Mouse (Mus musculus): ENCODE measurements around the gene Tor2a. TPM values are rescaled to one million over a fixed set of nuclear protein-coding genes. Genes with fewer than 3 reads are reported as not detected.

The Tor2a gene
- polyA plus RNA-seq (2012; ENCODE audit: low replicate concordance), result 43.2 and 120 TPM in 2 replicates

DNA sequence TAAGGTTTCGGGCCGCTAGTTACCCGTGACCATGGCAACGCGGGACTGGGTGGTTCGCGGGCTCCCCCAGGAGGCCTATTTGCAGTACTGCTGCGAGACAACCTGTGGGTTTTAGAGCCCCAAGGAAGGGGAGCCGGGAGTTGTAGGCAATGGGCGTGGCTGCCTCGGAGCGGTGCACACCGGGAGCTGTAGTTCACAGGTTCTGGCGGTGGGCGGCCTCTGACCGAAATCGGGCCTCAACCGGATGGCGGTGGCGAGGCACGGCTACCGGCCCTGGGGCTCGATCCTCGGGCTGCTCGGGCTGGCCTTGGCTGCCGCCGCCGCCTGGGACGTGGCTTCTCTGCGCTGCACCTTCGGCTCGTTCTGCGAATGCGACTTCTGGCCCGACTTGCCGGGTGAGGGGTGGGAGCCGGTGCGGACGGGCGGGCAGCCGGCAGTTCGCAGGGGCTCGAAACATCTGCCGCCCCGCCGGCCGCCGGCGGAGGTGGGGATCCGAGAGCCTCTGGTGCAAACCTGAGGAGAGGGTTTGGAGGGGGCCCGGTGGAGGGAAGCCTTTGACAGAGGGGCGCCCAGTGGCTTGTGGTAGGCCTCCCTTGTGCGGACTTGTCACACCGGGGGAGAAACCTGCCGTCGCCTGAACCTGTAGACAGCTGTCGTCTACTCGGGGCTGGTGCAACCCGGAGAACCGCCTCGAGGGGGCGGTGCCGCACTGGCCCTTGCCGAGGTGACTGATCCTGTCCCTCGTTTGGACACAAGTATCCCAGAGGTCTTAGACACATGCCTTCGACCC is at the start of gene Tor2a:
Gene Tor2a (plus strand): TSS at position 179 of the 790 bp plus-strand sequence.

GRCm38 (mm10) chr2:32712934-32713817 is 43.9 kb upstream of the Tor2a start, which contains the start of gene Cdk9:
Gene Cdk9 (minus strand): TSS chr2:32713076.

GRCm38 (mm10) chr2:32720681-32721229 is 36.3 kb upstream of the Tor2a start, which contains the start of gene Sh2d3c:
Gene Sh2d3c (plus strand): TSS chr2:32721055.

GRCm38 (mm10) chr2:32740916-32741272 is 16.1 kb upstream of the Tor2a start, which contains the start of gene 6330409D20Rik:
Gene 6330409D20Rik (minus strand): TSS chr2:32741016.

GRCm38 (mm10) chr2:32775359-32776074 is 18.5 kb downstream of the Tor2a start, which contains the start of the genes Ttc16 and Ptrh1:
Gene Ttc16 (minus strand): TSS chr2:32775633.
Gene Ptrh1 (plus strand): TSS chr2:32775786.

DNA sequence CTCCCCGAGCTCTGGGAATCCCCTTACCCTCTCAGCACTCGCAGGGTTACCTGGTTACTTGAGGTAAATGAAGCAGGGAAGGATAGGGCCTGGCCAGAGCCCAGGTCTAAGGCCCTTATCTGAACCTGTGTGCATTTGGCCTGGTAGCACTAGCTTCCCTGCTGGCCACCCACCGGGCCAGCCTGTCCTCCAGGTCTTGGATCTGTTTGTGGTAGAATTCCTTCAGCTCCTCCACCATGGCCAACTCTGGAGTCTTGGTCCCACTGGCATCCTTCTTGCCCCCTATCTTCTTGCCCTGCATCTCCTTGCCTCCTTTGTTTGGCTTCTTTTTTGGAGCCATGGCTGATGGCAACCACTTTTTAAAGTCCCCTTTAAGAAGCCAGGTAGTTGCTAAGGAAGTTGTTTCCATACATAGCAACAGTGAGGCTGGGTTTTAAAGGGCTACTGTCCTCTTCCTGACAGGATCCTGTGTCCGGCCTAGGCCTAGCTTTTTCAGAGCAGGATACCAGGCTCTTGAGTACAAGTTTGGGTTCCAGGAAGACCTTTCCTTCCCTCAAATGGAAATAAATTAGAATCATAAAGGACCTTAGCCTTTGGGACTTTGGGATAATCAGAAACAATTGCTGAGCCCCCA is 27.1 kb downstream of the Tor2a start, which contains the start of gene Cfap157:
Gene Cfap157 (minus strand): TSS at position 381 of the 634 bp plus-strand sequence.

Other genes with a start within 250 kb of the Tor2a start
- 23.3 and 36.8 TPM in 2 replicates for gene Fam102a, start 221.9 kb upstream of the Tor2a start, polyA plus RNA-seq (2012; ENCODE audit: low replicate concordance)
- gene Dpm2, start 186.4 kb upstream of the Tor2a start, polyA plus RNA-seq (2012; ENCODE audit: low replicate concordance), result 5.0 and 7.4 TPM in 2 replicates
- gene Pip5kl1, start 182.4 kb upstream of the Tor2a start, polyA plus RNA-seq (2012; ENCODE audit: low replicate concordance), result 0.31 and 1.0 TPM in 2 replicates
- gene 9430097D07Rik, start 181.6 kb upstream of the Tor2a start, polyA plus RNA-seq (2012; ENCODE audit: low replicate concordance), result not detected in 2 replicates
- 41.1 and 44.9 TPM in 2 replicates for gene St6galnac4, start 170.1 kb upstream of the Tor2a start, polyA plus RNA-seq (2012; ENCODE audit: low replicate concordance)
- gene St6galnac6, start 157.5 kb upstream of the Tor2a start, polyA plus RNA-seq (2012; ENCODE audit: low replicate concordance), result 39.1 and 52.2 TPM in 2 replicates
- 1.6 and 2.2 TPM in 2 replicates for gene Ak1, start 135.5 kb upstream of the Tor2a start, polyA plus RNA-seq (2012; ENCODE audit: low replicate concordance)
- gene Eng, start 110.6 kb upstream of the Tor2a start, polyA plus RNA-seq (2012; ENCODE audit: low replicate concordance), result 89.9 and 110 TPM in 2 replicates
- 258 and 389 TPM in 2 replicates for gene Fpgs, start 53.1 kb upstream of the Tor2a start, polyA plus RNA-seq (2012; ENCODE audit: low replicate concordance)
- gene Cdk9, start 44.2 kb upstream of the Tor2a start, polyA plus RNA-seq (2012; ENCODE audit: low replicate concordance), result 38.8 and 118 TPM in 2 replicates
- 29.1 and 30.6 TPM in 2 replicates for gene Sh2d3c, start 36.2 kb upstream of the Tor2a start, polyA plus RNA-seq (2012; ENCODE audit: low replicate concordance)
- not detected in 2 replicates for gene 6330409D20Rik, start 16.2 kb upstream of the Tor2a start, polyA plus RNA-seq (2012; ENCODE audit: low replicate concordance)
- 0.10 and 0.16 TPM in 2 replicates for gene Ttc16, start 18.4 kb downstream of the Tor2a start, polyA plus RNA-seq (2012; ENCODE audit: low replicate concordance)
- 6.5 and 19.0 TPM in 2 replicates for gene Ptrh1, start 18.6 kb downstream of the Tor2a start, polyA plus RNA-seq (2012; ENCODE audit: low replicate concordance)
- gene Cfap157, start 27.2 kb downstream of the Tor2a start, polyA plus RNA-seq (2012; ENCODE audit: low replicate concordance), result not detected in 2 replicates
- gene Stxbp1, start 90.0 kb downstream of the Tor2a start, polyA plus RNA-seq (2012; ENCODE audit: low replicate concordance), result 3.1 and 6.5 TPM in 2 replicates
- gene Fam129b, start 118.9 kb downstream of the Tor2a start, polyA plus RNA-seq (2012; ENCODE audit: low replicate concordance), result 10.7 and 18.4 TPM in 2 replicates
- 749 and 1,306 TPM in 2 replicates for gene Rpl12, start 204.3 kb downstream of the Tor2a start, polyA plus RNA-seq (2012; ENCODE audit: low replicate concordance)
- gene Lrsam1, start 204.4 kb downstream of the Tor2a start, polyA plus RNA-seq (2012; ENCODE audit: low replicate concordance), result 8.3 and 8.9 TPM in 2 replicates
- gene Slc2a8, start 224.8 kb downstream of the Tor2a start, polyA plus RNA-seq (2012; ENCODE audit: low replicate concordance), result 169 and 366 TPM in 2 replicates